Mouse (Mus musculus) naive thymus-derived CD4-positive, alpha-beta T cell, adult 5 months (primary cell): ENCODE measurements around the gene Fbxw14. TPM values are rescaled to one million over a fixed set of nuclear protein-coding genes. Genes with fewer than 3 reads are reported as not detected.

Experiments used
- polyA plus RNA-seq: library from polyadenylated mRNA; unstranded; fragments of 100-300 nt; shearing (Covaris generic); gene quantifications from one replicate; pipeline ENCODE4 v1.2.1, GENCODE M21; 2017

Gene Fbxw14
- polyA plus RNA-seq = not detected

DNA sequence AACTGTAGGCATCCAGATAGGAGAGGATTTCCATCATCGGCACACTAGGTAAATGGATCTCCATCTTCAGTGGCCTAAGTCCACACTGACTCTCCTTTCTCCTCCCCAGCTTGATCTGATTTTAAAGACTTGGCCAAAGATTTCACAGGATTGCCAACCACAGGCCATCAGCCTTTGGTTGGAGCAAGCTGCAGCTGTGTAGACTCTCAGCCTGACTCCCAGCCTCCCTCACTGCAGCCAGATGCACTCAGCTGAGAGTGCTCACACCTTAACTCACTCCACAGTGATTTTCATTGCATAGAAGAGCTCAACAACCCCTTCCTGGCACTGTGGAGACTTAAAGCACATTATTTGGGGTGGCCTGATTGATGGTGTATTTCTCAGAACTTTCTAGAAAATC is at the start of gene Fbxw14:
Fbxw14 (minus strand) TSS at position 101 of the 400 bp plus-strand sequence.

DNA sequence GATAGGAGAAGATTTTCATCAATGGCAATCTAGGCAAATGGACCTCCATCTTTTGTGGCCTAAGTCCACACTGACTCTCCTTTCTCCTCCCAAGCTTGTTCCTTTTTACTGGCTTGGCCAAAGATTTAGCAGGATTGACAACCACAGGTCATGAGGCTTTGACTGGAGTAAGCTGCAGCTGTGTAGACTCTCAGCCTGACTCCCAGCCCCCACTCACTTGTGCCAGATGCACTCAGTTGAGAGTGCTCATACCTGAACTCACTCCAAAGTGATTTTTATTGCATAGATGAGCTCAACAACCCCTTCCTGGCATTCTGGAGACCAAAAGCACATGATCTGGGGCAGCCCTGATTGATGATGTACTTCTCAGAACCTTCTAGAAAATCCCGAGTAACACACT is 52.8 kb downstream of the Fbxw14 start, which contains the start of gene Fbxw20:
Fbxw20 (minus strand) TSS at position 101 of the 400 bp plus-strand sequence.

Other genes with a start within 250 kb of the Fbxw14 start
- gene Shisa5, start 249.1 kb downstream of the Fbxw14 start, polyA plus RNA-seq = 3,039 TPM
- gene Trex1, start 227.9 kb downstream of the Fbxw14 start, polyA plus RNA-seq = 56.7 TPM
- gene Atrip, start 213.6 kb downstream of the Fbxw14 start, polyA plus RNA-seq = 20.9 TPM
- gene Ccdc51, start 205.2 kb downstream of the Fbxw14 start, polyA plus RNA-seq = 7.0 TPM
- gene Tma7, start 205.1 kb downstream of the Fbxw14 start, polyA plus RNA-seq = 407 TPM
- 1.4 TPM for gene Plxnb1, start 192.3 kb downstream of the Fbxw14 start, polyA plus RNA-seq
- gene Fbxw21, start 125.6 kb downstream of the Fbxw14 start, polyA plus RNA-seq = not detected
- gene Fbxw13, start 91.7 kb downstream of the Fbxw14 start, polyA plus RNA-seq = not detected
- gene Fbxw20, start 52.9 kb downstream of the Fbxw14 start, polyA plus RNA-seq = not detected
- not detected for gene Fbxw28, start 52.0 kb upstream of the Fbxw14 start, polyA plus RNA-seq
- not detected for gene Fbxw22, start 116.6 kb upstream of the Fbxw14 start, polyA plus RNA-seq
- gene Fbxw16, start 161.5 kb upstream of the Fbxw14 start, polyA plus RNA-seq = not detected
- gene Fbxw19, start 208.2 kb upstream of the Fbxw14 start, polyA plus RNA-seq = not detected